Mouse (Mus musculus) midbrain, embryonic 15.5 days (tissue): ENCODE measurements around the gene Gadd45g. TPM values are rescaled to one million over a fixed set of nuclear protein-coding genes. Genes with fewer than 3 reads are reported as not detected.

ENCODE experiments used
- ATAC-seq: fragments of 200-750 bp; cut with Nextera tagmentation; replicated peaks from 2 replicates; pipeline ENCODE4 v1.8.0; 2017; ENCODE audit warnings: moderate TSS enrichment
- H3K27ac ChIP-seq: fragments of 300-500 bp; sonication (generic); 2 replicates; pipeline ENCODE4 v1.5.1; 2015; ENCODE audit warnings: mild to moderate bottlenecking, inconsistent platforms
- H3K27me3 ChIP-seq: fragments of 300-500 bp; sonication (generic); replicated peaks from 2 replicates; pipeline ENCODE4 v1.6.1; 2015; ENCODE audit warnings: inconsistent platforms
- H3K36me3 ChIP-seq: fragments of 300-500 bp; sonication (generic); replicated peaks from 2 replicates; pipeline ENCODE4 v1.6.1; 2015; ENCODE audit warnings: inconsistent platforms
- H3K4me1 ChIP-seq: fragments of 300-500 bp; sonication (generic); 2 replicates; pipeline ENCODE4 v1.6.1; 2015; ENCODE audit warnings: inconsistent platforms
- H3K4me2 ChIP-seq: fragments of 300-500 bp; sonication (generic); 2 replicates; pipeline ENCODE4 v1.6.1; 2015; ENCODE audit warnings: inconsistent platforms, mild to moderate bottlenecking, moderate library complexity
- H3K4me3 ChIP-seq: fragments of 300-500 bp; sonication (generic); 2 replicates; pipeline ENCODE4 v1.5.1; 2015; ENCODE audit warnings: mild to moderate bottlenecking, inconsistent platforms
- H3K9ac ChIP-seq: fragments of 300-500 bp; sonication (generic); 2 replicates; pipeline ENCODE4 v1.6.1; 2015; ENCODE audit warnings: mild to moderate bottlenecking, inconsistent platforms
- H3K9me3 ChIP-seq: fragments of 300-500 bp; sonication (generic); 2 replicates; pipeline ENCODE4 v1.6.1; 2016; ENCODE audit warnings: inconsistent platforms
- WGBS: fragments of 180-500 bp; shearing (Covaris S2); methylation state at CpG from one replicate; pipeline ENCODE4 v1.1.7; 2015; ENCODE audit warnings: mixed read lengths; 5-methylcytosine and 5-hydroxymethylcytosine counted together
- polyA plus RNA-seq: library from polyadenylated mRNA; unstranded; fragments of >200 nt; fragmentation: Nextera tagmentation; extraction: Ambion mirVana; gene quantifications from 2 replicates; pipeline ENCODE4 v1.2.1, GENCODE M21; 2015

The Gadd45g gene
- polyA plus RNA-seq, 1 experiment from 2014 or later = 56.2 TPM

DNA sequence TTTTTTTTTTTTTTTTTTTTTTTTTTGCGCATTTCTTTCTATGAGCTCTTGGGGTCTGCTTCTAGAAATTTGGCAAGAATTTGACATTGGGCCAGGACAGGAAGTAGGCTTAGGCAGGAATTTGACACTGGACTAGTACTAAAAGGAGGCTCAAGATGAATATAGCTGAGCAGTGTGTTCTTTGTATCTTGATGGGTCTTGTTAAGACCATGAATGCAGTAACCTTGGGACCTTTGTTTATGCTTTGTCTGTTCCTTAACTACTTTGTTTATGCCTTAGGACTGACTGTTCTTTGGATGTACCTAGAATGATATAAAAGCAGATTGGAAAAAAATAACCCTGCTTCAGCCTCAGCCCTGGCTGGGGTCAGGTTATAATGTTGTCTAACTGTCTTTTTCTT is 16.3 kb downstream of the Gadd45g start:
- no peak for ATAC-seq

DNA sequence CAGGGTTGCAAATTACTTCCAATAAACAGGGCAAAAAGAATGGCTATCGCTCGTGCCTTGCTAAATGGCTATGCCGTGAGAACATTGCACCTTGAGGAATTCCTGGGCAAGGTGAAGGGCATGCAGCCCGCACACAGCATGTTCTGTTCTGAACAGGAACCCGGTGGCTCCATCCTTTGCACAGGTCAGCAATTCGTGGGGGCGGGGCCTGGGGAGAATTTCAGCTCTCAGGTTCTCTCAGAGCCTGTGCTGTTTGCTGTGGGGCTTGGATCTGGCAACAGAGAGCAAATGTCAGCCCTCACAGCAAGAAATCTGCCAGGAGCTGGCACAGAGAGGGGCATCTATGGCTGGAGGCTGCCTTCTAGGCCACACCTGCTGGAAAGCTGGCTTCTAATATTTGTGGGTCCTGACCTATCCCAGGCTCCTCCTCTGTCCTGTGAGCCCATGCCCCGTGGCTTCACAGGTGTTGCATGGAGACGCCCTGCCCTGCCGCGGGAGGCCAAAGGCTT is 19.7 kb downstream of the Gadd45g start:
- no peak for ATAC-seq
- Histone ChIP-seq H3K9ac (no peak overlapping the region), H3K36me3 (no peaks in the 10 kb centered on the region), H3K9me3 (no peaks in the 10 kb centered on the region), H3K4me3 (no peak overlapping the region), H3K27me3 (no peaks in the 10 kb centered on the region), H3K27ac (no peak overlapping the region), H3K4me2 (no peak overlapping the region), H3K4me1 (no peaks in the 10 kb centered on the region)
- 76% methylated on average over 11 of the region's 11 CpGs for WGBS

More for the DNA sequence above, 16.3 kb downstream of the Gadd45g start:
- Histone ChIP-seq H3K4me1 (no peaks in the 10 kb centered on the region), H3K27ac (no peak overlapping the region), H3K4me2 (no peak overlapping the region), H3K27me3 (0 out of 2 replicates have a peak, but pooled peaks cover 4% of the 10 kb centered on the region), H3K9ac (no peak overlapping the region), H3K9me3 (no peaks in the 10 kb centered on the region), H3K4me3 (no peak overlapping the region), H3K36me3 (no peaks in the 10 kb centered on the region)
- 73% methylated on average over 1 of the region's 1 CpGs for WGBS

DNA sequence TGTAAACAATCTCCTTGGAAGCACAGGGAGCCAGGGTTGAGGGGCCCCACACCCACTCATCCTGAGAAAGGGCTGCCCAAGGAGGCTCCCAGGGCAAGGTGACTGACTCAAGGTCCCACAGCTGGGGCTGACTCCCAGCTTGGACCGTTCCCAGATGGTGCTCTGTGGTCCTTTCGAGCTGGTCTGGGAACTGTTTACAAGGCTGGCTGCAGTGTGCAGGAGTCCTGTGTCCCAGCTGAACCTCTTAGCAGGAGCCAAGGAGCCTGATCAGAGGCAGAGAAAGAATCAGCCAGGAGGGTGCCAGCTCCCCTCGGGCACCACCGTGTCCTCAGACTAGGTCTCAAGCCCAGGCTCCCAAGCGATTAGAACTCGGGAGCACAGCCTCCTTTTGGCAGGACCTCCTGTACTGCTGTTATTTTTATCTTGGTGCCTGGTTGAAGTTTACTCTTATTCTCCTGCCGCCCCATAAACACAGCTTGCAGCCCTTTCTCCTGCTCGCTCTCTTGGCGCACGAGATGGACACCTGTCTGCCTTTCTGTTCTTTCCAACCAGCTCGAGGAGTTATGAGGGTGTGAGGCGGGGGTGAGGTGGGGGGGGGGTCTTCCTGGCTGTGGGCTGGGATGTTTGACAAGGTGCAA is 22.1 kb downstream of the Gadd45g start:
- H3K27me3 ChIP-seq = no peaks in the 10 kb centered on the region
- H3K4me2 ChIP-seq = no peak overlapping the region
- H3K4me1 ChIP-seq = no peaks in the 10 kb centered on the region
- ATAC-seq = no peak
- H3K4me3 ChIP-seq = no peak overlapping the region
- H3K36me3 ChIP-seq = no peaks in the 10 kb centered on the region
- no peak overlapping the region for H3K27ac ChIP-seq
- no peaks in the 10 kb centered on the region for H3K9me3 ChIP-seq
- no peak overlapping the region for H3K9ac ChIP-seq
- 49% methylated on average over 12 of the region's 12 CpGs for WGBS

DNA sequence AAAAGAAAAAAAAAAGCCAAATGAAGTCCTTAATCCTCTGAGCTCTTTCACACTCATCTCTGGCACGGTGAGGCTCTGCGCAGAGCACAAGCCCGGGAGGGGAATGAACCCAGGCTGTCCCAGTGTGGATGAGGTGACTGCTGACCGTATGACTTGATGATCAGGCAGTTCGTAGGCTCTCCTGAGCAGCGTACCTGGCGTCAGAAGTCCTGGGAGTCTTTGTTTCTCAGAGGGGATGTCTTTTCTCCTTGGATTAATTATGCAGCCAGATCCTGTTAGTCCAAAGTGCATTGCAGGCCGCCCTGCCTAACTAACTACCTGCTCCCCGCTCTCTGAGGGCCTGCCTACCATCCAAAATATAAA is 22.6 kb downstream of the Gadd45g start:
- H3K4me3 ChIP-seq = no peak overlapping the region
- no peak overlapping the region for H3K4me2 ChIP-seq
- no peaks in the 10 kb centered on the region for H3K27me3 ChIP-seq
- H3K27ac ChIP-seq = no peak overlapping the region
- no peak overlapping the region for H3K9ac ChIP-seq
- no peaks in the 10 kb centered on the region for H3K4me1 ChIP-seq
- no peaks in the 10 kb centered on the region for H3K36me3 ChIP-seq
- 71% methylated on average over 9 of the region's 9 CpGs for WGBS
- no peak for ATAC-seq
- no peaks in the 10 kb centered on the region for H3K9me3 ChIP-seq

DNA sequence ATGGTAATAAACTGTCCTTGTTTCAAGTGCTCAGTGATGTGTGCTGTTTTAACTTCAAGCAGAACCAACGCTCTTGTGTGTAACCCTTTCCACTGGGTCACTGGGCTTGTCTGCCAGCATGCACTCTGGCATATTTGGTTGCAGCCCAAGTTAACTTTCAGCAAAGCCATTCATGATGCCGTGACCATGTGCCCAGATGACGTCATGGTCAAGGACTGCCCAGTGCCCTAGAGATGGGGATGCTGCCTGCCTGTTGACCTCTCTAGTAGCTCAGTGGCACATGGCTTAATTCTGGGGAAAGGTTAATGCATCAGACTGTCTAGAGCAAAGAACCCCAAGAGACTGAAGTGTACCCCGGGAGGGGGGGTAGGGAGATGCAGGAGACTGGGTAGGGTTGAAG is 24.7 kb downstream of the Gadd45g start:
- Histone ChIP-seq H3K27ac (no peak overlapping the region), H3K27me3 (0 out of 2 replicates have a peak, but pooled peaks cover 7% of the 10 kb centered on the region), H3K9me3 (no peaks in the 10 kb centered on the region), H3K4me3 (no peak overlapping the region), H3K9ac (no peak overlapping the region), H3K36me3 (no peaks in the 10 kb centered on the region), H3K4me2 (no peak overlapping the region), H3K4me1 (no peaks in the 10 kb centered on the region)
- WGBS = 91% methylated on average over 4 of the region's 4 CpGs
- ATAC-seq = no peak

DNA sequence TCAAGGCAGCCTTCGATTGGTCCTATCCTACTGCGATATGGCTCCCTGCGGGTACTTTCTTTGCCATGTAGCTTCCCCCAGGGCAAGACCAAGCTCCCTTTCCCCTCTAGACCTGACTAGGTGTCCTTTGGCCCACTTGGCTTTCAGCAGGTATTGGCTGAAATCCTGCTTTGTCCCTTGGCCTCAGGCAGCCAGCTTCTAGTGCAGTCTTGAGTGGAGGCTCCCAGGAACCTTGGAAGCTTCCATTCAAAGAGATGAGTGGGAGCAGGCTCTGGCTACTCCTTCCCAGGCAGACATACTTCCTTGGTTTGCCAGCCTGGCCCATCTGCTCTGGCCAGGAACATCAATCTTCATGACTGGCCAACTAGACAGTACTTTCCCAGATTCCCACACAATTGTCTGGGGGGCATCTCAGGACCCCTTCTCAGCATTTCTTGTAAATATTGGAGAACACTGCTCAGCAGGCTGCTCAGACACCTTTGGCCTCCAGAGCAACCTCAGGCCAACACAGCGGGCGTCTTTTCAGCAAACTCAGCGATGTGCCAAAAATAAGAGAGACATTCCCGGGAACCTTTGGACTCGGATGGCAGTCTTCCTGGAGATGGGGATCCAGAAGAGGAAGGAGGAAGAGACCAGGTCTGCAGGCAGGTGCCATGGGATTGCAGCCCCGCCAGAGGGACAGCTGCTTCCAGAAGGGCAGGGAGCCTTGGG is 25.9 kb downstream of the Gadd45g start:
- Histone ChIP-seq H3K9ac (no peak overlapping the region), H3K36me3 (no peaks in the 10 kb centered on the region), H3K4me2 (no peak overlapping the region), H3K27ac (no peak overlapping the region), H3K27me3 (0 out of 2 replicates have a peak, but pooled peaks cover 7% of the 10 kb centered on the region), H3K4me3 (no peak overlapping the region), H3K4me1 (no peaks in the 10 kb centered on the region), H3K9me3 (no peaks in the 10 kb centered on the region)
- WGBS = 82% methylated on average over 9 of the region's 9 CpGs
- ATAC-seq = no peak

DNA sequence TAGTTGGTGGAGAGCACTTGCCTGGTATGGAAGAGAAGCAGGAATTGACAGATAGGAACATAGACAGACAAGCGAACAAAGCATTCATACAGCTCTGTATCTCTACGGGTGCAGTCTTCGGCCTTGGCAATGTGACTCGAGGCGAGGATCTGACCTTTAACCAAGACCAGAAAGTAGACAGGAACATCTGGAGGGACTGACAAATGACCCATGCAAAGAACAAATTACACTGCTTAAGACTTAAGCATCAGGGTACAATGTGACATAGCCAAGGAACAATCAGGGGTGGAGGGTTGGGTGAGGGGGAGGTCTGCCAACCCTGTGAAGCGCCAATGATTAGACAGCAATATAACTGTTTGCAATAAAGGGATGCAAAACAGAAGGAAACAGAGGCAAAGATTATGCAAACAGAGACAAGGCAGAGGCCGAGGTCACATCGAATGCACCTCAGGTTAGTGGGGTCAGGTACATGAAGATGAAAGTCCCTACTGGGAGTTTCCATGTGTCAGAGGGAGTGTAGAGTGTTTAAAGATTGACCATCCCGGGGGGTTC is 26.6 kb downstream of the Gadd45g start:
- no peak overlapping the region for H3K4me3 ChIP-seq
- H3K4me1 ChIP-seq = no peaks in the 10 kb centered on the region
- WGBS = 91% methylated on average over 9 of the region's 9 CpGs
- no peaks in the 10 kb centered on the region for H3K36me3 ChIP-seq
- H3K27me3 ChIP-seq = 0 out of 2 replicates have a peak, but pooled peaks cover 7% of the 10 kb centered on the region
- no peak overlapping the region for H3K4me2 ChIP-seq
- no peak for ATAC-seq
- H3K27ac ChIP-seq = no peak overlapping the region
- H3K9me3 ChIP-seq = no peaks in the 10 kb centered on the region
- no peak overlapping the region for H3K9ac ChIP-seq

DNA sequence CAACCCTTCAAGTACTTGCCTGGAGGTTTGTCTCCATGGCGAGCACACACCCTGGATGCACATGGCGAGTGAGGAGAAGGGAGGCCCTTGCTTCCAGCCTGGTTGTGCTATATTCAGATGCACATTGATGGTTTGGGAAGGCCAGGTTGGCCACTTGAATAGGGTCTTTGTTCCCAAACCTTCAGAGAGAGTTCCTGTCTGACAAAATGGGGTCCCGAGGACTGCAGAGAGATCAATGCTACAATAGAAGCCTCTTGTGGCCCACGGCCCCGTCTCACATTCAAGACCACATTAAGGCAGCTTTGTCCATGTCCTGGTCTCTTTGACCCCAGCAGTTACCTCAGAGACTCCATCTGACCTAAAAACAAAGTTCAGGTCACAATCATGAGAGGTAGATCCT is 27.3 kb downstream of the Gadd45g start:
- no peak overlapping the region for H3K4me2 ChIP-seq
- H3K36me3 ChIP-seq = no peaks in the 10 kb centered on the region
- no peak overlapping the region for H3K4me3 ChIP-seq
- H3K9ac ChIP-seq = no peak overlapping the region
- no peaks in the 10 kb centered on the region for H3K9me3 ChIP-seq
- ATAC-seq = no peak
- H3K27me3 ChIP-seq = 0 out of 2 replicates have a peak, but pooled peaks cover 7% of the 10 kb centered on the region
- H3K4me1 ChIP-seq = no peaks in the 10 kb centered on the region
- no peak overlapping the region for H3K27ac ChIP-seq
- WGBS = 85% methylated on average over 5 of the region's 5 CpGs

DNA sequence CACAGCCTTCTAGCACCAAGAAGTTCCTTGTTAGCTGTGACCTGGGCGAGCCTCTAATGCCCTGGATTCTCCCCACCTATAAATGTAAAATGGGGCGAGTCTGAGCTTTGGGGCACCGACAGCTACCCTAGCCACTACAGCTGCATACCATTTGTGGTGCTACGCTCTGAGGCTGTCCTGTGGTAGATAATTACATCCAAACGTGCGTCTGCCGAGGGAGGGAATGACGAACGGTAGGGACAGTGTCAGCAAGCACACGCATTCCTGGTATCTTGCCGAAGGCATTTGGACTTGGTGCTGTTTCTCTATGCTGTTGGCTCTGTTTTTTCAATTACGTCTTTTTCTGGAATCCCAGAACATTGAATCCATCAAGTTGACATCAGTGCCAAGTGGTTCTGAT is 29.7 kb downstream of the Gadd45g start:
- Histone ChIP-seq H3K4me2 (no peak overlapping the region), H3K36me3 (no peaks in the 10 kb centered on the region), H3K4me3 (no peak overlapping the region), H3K4me1 (no peaks in the 10 kb centered on the region), H3K9me3 (no peaks in the 10 kb centered on the region), H3K9ac (no peak overlapping the region), H3K27ac (no peak overlapping the region), H3K27me3 (0 out of 2 replicates have a peak, but pooled peaks cover 7% of the 10 kb centered on the region)
- WGBS = 91% methylated on average over 12 of the region's 12 CpGs
- ATAC-seq = no peak

DNA sequence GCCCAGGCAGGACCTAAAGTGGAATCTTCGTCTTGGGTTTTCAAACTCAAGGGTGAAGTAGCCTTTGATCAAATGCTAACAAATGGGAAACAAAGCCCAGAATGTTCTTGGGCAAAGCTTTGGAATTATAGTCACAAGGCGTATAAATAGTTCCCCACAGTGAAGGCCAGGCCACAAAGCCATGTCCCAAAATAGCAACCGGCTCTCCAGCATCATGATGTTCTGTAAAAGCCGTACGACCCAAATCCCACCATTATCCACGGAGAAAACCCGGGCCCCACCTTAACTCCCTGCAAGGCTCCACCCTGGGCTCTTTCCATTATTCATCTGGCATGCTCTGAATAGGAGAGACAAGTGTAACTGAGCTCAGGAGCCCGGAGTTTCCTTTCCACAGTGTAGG is 32.3 kb downstream of the Gadd45g start:
- Histone ChIP-seq H3K9me3 (no peaks in the 10 kb centered on the region), H3K4me1 (no peaks in the 10 kb centered on the region), H3K36me3 (no peaks in the 10 kb centered on the region), H3K27ac (no peak overlapping the region), H3K4me3 (no peak overlapping the region), H3K9ac (no peak overlapping the region), H3K27me3 (0 out of 2 replicates have a peak, but pooled peaks cover 7% of the 10 kb centered on the region), H3K4me2 (no peak overlapping the region)
- WGBS = 24% methylated on average over 8 of the region's 8 CpGs
- ATAC-seq = no peak

DNA sequence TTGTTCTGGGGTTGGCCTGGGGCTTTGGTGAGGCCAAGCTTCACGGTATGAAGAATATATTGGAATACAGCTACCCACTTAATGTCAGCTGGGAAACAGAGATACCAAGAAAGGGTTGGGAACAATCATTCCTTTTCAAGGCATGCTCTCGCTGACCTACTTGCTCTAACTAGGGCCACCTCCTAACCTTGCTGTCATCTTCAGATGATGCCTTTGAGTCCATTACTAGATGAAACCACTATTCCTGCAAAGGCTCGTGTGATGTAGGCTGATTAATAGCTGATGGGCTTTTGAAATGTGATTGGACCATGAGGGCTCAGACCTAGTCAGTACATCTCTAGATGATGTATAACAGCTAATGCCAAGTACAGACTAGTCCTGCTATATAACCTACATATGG is 33.1 kb downstream of the Gadd45g start:
- no peak overlapping the region for H3K9ac ChIP-seq
- H3K27ac ChIP-seq = no peak overlapping the region
- H3K4me3 ChIP-seq = no peak overlapping the region
- H3K27me3 ChIP-seq = 0 out of 2 replicates have a peak, but pooled peaks cover 7% of the 10 kb centered on the region
- WGBS = 86% methylated on average over 3 of the region's 3 CpGs
- no peaks in the 10 kb centered on the region for H3K9me3 ChIP-seq
- H3K4me2 ChIP-seq = no peak overlapping the region
- ATAC-seq = no peak
- H3K4me1 ChIP-seq = no peaks in the 10 kb centered on the region
- no peaks in the 10 kb centered on the region for H3K36me3 ChIP-seq

DNA sequence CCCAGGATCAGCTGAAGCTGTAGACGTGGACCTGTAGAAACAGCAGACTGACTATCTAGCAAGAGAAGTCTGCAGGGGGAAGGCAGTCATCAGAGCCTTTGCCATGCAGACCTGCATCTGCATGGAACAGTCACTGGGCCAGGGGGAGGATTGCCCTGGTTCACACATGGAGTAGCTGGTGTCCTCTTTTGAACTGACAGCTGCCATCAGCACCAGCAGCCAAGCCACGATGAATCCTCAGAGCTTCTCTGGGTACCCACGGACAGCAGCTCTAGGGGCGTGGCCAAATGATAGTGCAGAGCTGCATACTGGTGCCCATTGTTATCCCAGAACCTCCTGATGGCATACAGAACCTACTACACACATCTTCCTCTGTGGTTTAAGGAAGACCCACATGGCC is 33.5 kb downstream of the Gadd45g start:
- Histone ChIP-seq H3K27ac (no peak overlapping the region), H3K4me3 (no peak overlapping the region), H3K9me3 (no peaks in the 10 kb centered on the region), H3K9ac (no peak overlapping the region), H3K27me3 (0 out of 2 replicates have a peak, but pooled peaks cover 5% of the 10 kb centered on the region), H3K4me2 (no peak overlapping the region), H3K36me3 (no peaks in the 10 kb centered on the region), H3K4me1 (no peaks in the 10 kb centered on the region)
- 84% methylated on average over 4 of the region's 4 CpGs for WGBS
- ATAC-seq = no peak
